In the genomic region with DNA sequence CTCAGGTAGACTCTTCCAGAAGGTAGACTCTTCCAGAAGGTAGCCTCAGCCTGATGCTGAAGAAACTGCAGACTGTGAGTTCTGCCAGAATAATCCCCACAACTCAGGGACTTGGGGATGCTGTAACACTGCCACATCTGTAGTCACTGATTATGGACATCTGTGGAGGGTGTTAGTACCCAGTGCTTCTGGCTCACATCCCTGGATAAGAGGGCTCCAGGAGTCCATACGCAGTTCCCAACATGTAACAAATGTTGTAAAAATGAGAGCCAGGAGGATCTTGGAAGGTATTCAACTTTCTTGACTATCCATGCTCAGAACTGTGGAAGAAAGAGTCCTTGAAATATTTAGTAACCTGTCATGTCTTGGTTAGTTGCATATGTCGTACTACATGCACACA, we compare ENCODE assay signal across 23 mouse cellular contexts.
DNase-seq lines count a peak whose midpoint lies in the region; ATAC-seq and TF ChIP-seq lines count a peak whose summit lies in the region.
"Had no signal": no experiment of that assay in that cellular context is flagged by ENCODE, and none has a peak within 500 bp of the region (broad histone marks: within the 10 kb centered on the region; RNA-seq: fewer than 3 reads in every experiment).

No protein-coding gene starts in this region.

- WGBS in limb, embryonic 14.5 days: 31% methylated on average over 2 of the region's 2 CpGs
- 82% methylated on average over 2 of the region's 2 CpGs for WGBS in hindbrain, embryonic 13.5 days

- H3K9me3 ChIP-seq in limb, embryonic 14.5 days (ENCODE audit: control insufficient read depth, low read length): no peaks in the 10 kb centered on the region
- H3K9me3 ChIP-seq in hindbrain, embryonic 13.5 days: no peaks in the 10 kb centered on the region
- H3K9me3 ChIP-seq: forebrain, embryonic 10.5 days; hindbrain, embryonic 15.5 days; megakaryocyte, embryonic 14.5 days; neural tube, embryonic 12.5 days had no signal

- H3K36me3 ChIP-seq in limb, embryonic 14.5 days (ENCODE audit: control insufficient read depth, insufficient read depth, low read length): no peaks in the 10 kb centered on the region
- no peaks in the 10 kb centered on the region for H3K36me3 ChIP-seq in hindbrain, embryonic 13.5 days
- H3K36me3 ChIP-seq: forebrain, embryonic 10.5 days; hindbrain, embryonic 15.5 days; neural tube, embryonic 12.5 days had no signal

- no peak for TF ChIP-seq POLR2A in limb, embryonic 14.5 days (IDR thresholded peaks at IDR 0.05; ENCODE audit: borderline replicate concordance, extremely low read depth, insufficient read depth, insufficient read length)

- peaks cover 13% of the 10 kb centered on the region for H3K4me1 ChIP-seq in limb, embryonic 14.5 days (ENCODE audit: control insufficient read depth, insufficient read depth, low read length)
- H3K4me1 ChIP-seq in hindbrain, embryonic 13.5 days (replicated peaks): no peaks in the 10 kb centered on the region
- H3K4me1 ChIP-seq: forebrain, embryonic 10.5 days; hindbrain, embryonic 15.5 days; megakaryocyte, embryonic 14.5 days; neural tube, embryonic 12.5 days had no signal

- H3K4me2 ChIP-seq in limb, embryonic 14.5 days (replicated peaks; ENCODE audit: low read depth, low read length, severe bottlenecking): no peak overlapping the region
- no peak overlapping the region for H3K4me2 ChIP-seq in hindbrain, embryonic 13.5 days
- H3K4me2 ChIP-seq: hindbrain, embryonic 15.5 days; liver, embryonic 11.5 days; neural tube, embryonic 12.5 days had no signal

- no peak overlapping the region for H3K27ac ChIP-seq in limb, embryonic 14.5 days (replicated peaks; ENCODE audit: low read depth, low read length)
- no peak overlapping the region for H3K27ac ChIP-seq in hindbrain, embryonic 13.5 days
- H3K27ac ChIP-seq: forebrain, embryonic 10.5 days; hindbrain, embryonic 15.5 days; kidney, postnatal 0 days; left cerebral cortex, adult 2 months; neural tube, embryonic 12.5 days had no signal

- H3K9ac ChIP-seq in limb, embryonic 14.5 days (ENCODE audit: low read depth, low read length, severe bottlenecking): no peak overlapping the region
- H3K9ac ChIP-seq in hindbrain, embryonic 13.5 days: no peak overlapping the region
- H3K9ac ChIP-seq: hindbrain, embryonic 15.5 days; neural tube, embryonic 12.5 days had no signal

- ATAC-seq in limb, embryonic 14.5 days (ENCODE audit: low FRiP score, low read depth): peak; percentile 68; the same call in 1 of the 2 replicates
- ATAC-seq in megakaryocyte-erythroid progenitor cell, adult 5-6 weeks (replicated peaks; ENCODE audit: low FRiP score, low TSS enrichment, poor library complexity, severe bottlenecking): no peak
- no peak for ATAC-seq in hindbrain, embryonic 13.5 days (ENCODE audit: low FRiP score)

- DNase-seq in heart, adult 18-20 months: peak; percentile 19 to 42
- no peak for DNase-seq in heart, adult 8-10 months (ENCODE audit: low spot score)
- peak; percentile 52 for DNase-seq in NIH3T3 (ENCODE audit: low read depth)
- DNase-seq in brain, adult 2 months (ENCODE audit: low read depth, low spot score): peak; percentile 7
- DNase-seq in limb, embryonic 14.5 days (ENCODE audit: low spot score): peak; percentile 85
- DNase-seq: adrenal gland, postnatal 25 days; cerebellum, adult 11 months; cerebellum, adult 9-11 months; heart, postnatal 4 days; kidney, adult 2 months; lung, adult 18-20 months; midbrain, embryonic 14.5 days; right cerebral cortex, postnatal 25 days; thymus, postnatal 14 days had no signal

- H3K4me3 ChIP-seq in limb, embryonic 14.5 days (replicated peaks; ENCODE audit: low read length): no peak overlapping the region
- H3K4me3 ChIP-seq in hindbrain, embryonic 13.5 days: no peak overlapping the region
- H3K4me3 ChIP-seq: forebrain, embryonic 10.5 days; hindbrain, embryonic 15.5 days; left cerebral cortex, adult 2 months; megakaryocyte, embryonic 14.5 days; neural tube, embryonic 12.5 days had no signal

- H3K27me3 ChIP-seq in limb, embryonic 14.5 days (ENCODE audit: control insufficient read depth, insufficient read depth, low read length): no peaks in the 10 kb centered on the region
- H3K27me3 ChIP-seq in hindbrain, embryonic 13.5 days: no peaks in the 10 kb centered on the region
- H3K27me3 ChIP-seq: hindbrain, embryonic 15.5 days; megakaryocyte, embryonic 14.5 days; neural tube, embryonic 12.5 days had no signal
